ENCODE assay signal across 8 mouse cellular contexts in genomic region chr12:36156637-36157303, GRCm38 (mm10). TPM values are rescaled to one million over a fixed set of nuclear protein-coding genes. Genes with fewer than 3 reads are reported as not detected.
A peak's percentile ranks its signal among the peaks of the same experiment; 100 is the strongest.
DNase-seq lines count a peak whose midpoint lies in the region; ATAC-seq and TF ChIP-seq lines count a peak whose summit lies in the region.

Gene Ankmy2, plus strand, starts transcription at chr12:36157114.

- peak within 1 kb of the TSS; percentile 88 for H3K27ac ChIP-seq in embryonic facial prominence, embryonic 14.5 days (replicated peaks; ENCODE audit: low read depth, low read length)
- H3K27ac ChIP-seq in heart, adult 2 months = peak within 1 kb of the TSS; percentile 96
- peak within 1 kb of the TSS; percentile 93 for H3K27ac ChIP-seq in limb, embryonic 14.5 days (replicated peaks; ENCODE audit: low read depth, low read length)
- H3K27ac ChIP-seq in midbrain, postnatal 0 days (ENCODE audit: low read depth, low read length) = peak within 1 kb of the TSS; percentile 86

- WGBS in embryonic facial prominence, embryonic 14.5 days = 1% methylated on average over 31 of the region's 42 CpGs
- WGBS in heart, adult 2 months = under 1% methylated on average over 42 of the region's 42 CpGs
- under 1% methylated on average over 42 of the region's 42 CpGs for whole genome bisulfite sequencing in limb, embryonic 14.5 days
- under 1% methylated on average over 42 of the region's 42 CpGs for WGBS in midbrain, postnatal 0 days

- H3K36me3 ChIP-seq in embryonic facial prominence, embryonic 14.5 days (ENCODE audit: control insufficient read depth, insufficient read depth, low read length) = no peaks in the 10 kb centered on the region; the same call in 1 of the 2 replicates
- no peaks in the 10 kb centered on the region for H3K36me3 ChIP-seq in heart, adult 2 months (ENCODE audit: control insufficient read depth, insufficient read depth, low read length)
- no peaks in the 10 kb centered on the region for H3K36me3 ChIP-seq in limb, embryonic 14.5 days (ENCODE audit: control insufficient read depth, insufficient read depth, low read length)
- no peaks in the 10 kb centered on the region for H3K36me3 ChIP-seq in midbrain, postnatal 0 days (ENCODE audit: insufficient read depth, low read length)

- H3K4me2 ChIP-seq in embryonic facial prominence, embryonic 14.5 days (ENCODE audit: low read depth, low read length) = peak within 1 kb of the TSS; percentile 60
- H3K4me2 ChIP-seq in limb, embryonic 14.5 days (replicated peaks; ENCODE audit: low read depth, low read length, severe bottlenecking) = peak within 1 kb of the TSS; percentile 53
- H3K4me2 ChIP-seq in midbrain, postnatal 0 days (ENCODE audit: low read depth, low read length, poor library complexity, severe bottlenecking) = peak within 1 kb of the TSS; percentile 73

- H3K79me2 ChIP-seq in heart, adult 2 months (replicated peaks; ENCODE audit: control insufficient read depth, insufficient read depth, low read length) = peaks cover 4% of the 10 kb centered on the region

- intact Hi-C loops in heart, adult 2 months (cut with DNase I) = loop anchor here (2.0 to 5.0 kb wide), 4 partner anchors 20 to 226 kb away; partner anchors contain the start of genes D630036H23Rik, Ispd and Tspan13

- DNase-seq in 3T3-L1 (ENCODE audit: low read depth, low spot score) = peak; percentile 91
- peak; percentile 70 to 84 for DNase-seq in adrenal gland, postnatal 4 days (ENCODE audit: low spot score in 2 of 2)
- peak; percentile 99 for DNase-seq in embryonic facial prominence, embryonic 14.5 days (ENCODE audit: low spot score)
- DNase-seq in heart, adult 2 months = peak; percentile 91 to 92
- peak; percentile 88 to 90 for DNase-seq in kidney, adult 8-10 months
- peak; percentile 92 for DNase-seq in limb, embryonic 14.5 days (ENCODE audit: low spot score)
- peak; percentile 97 for DNase-seq in midbrain, postnatal 0 days (ENCODE audit: low spot score)
- peak; percentile 75 to 82 for DNase-seq in spleen, postnatal 14 days (ENCODE audit: low spot score in 2 of 2)

- peak; percentile 37 for TF ChIP-seq CTCF in heart, adult 2 months (IDR thresholded peaks at IDR 0.05)
- TF ChIP-seq CTCF in midbrain, postnatal 0 days (IDR thresholded peaks at IDR 0.05) = peak; percentile 14; the same call in 1 of the 2 replicates

- peak; percentile 97 for ATAC-seq in embryonic facial prominence, embryonic 14.5 days (ENCODE audit: low read depth)
- ATAC-seq in limb, embryonic 14.5 days (ENCODE audit: low FRiP score, low read depth) = peak; percentile 98
- ATAC-seq in midbrain, postnatal 0 days (ENCODE audit: low FRiP score) = peak; percentile 98

- no peaks in the 10 kb centered on the region for H3K9me3 ChIP-seq in embryonic facial prominence, embryonic 14.5 days (ENCODE audit: control insufficient read depth, low read length)
- no peaks in the 10 kb centered on the region for H3K9me3 ChIP-seq in limb, embryonic 14.5 days (ENCODE audit: control insufficient read depth, low read length)
- H3K9me3 ChIP-seq in midbrain, postnatal 0 days (ENCODE audit: low read length) = no peaks in the 10 kb centered on the region

- H3K4me3 ChIP-seq in embryonic facial prominence, embryonic 14.5 days (ENCODE audit: low read depth, low read length) = peak within 1 kb of the TSS; percentile 80
- H3K4me3 ChIP-seq in heart, adult 2 months = peak within 1 kb of the TSS; percentile 90
- H3K4me3 ChIP-seq in limb, embryonic 14.5 days (replicated peaks; ENCODE audit: low read length) = peak within 1 kb of the TSS; percentile 89
- H3K4me3 ChIP-seq in midbrain, postnatal 0 days (ENCODE audit: low read depth, low read length) = peak within 1 kb of the TSS; percentile 95

- peak within 1 kb of the TSS; percentile 76 for H3K9ac ChIP-seq in embryonic facial prominence, embryonic 14.5 days (ENCODE audit: low read depth, low read length)
- peak within 1 kb of the TSS; percentile 98 for H3K9ac ChIP-seq in heart, adult 2 months (ENCODE audit: low read depth, low read length)
- peak within 1 kb of the TSS; percentile 84 for H3K9ac ChIP-seq in limb, embryonic 14.5 days (ENCODE audit: low read depth, low read length, severe bottlenecking)
- peak within 1 kb of the TSS; percentile 91 for H3K9ac ChIP-seq in midbrain, postnatal 0 days (replicated peaks; ENCODE audit: low read length, poor library complexity, severe bottlenecking)

- TF ChIP-seq POLR2A in heart, adult 2 months (IDR thresholded peaks at IDR 0.05; ENCODE audit: insufficient read depth, low read depth, low read length) = peak; percentile 93
- TF ChIP-seq POLR2A in limb, embryonic 14.5 days (IDR thresholded peaks at IDR 0.05; ENCODE audit: borderline replicate concordance, extremely low read depth, insufficient read depth, insufficient read length) = peak; percentile 70; the same call in 1 of the 2 replicates

- peaks cover 14% of the 10 kb centered on the region for H3K4me1 ChIP-seq in embryonic facial prominence, embryonic 14.5 days (ENCODE audit: control insufficient read depth, insufficient read depth, low read length)
- H3K4me1 ChIP-seq in heart, adult 2 months (ENCODE audit: control insufficient read depth, insufficient read depth, low read length) = peaks cover 11% of the 10 kb centered on the region
- H3K4me1 ChIP-seq in limb, embryonic 14.5 days (ENCODE audit: control insufficient read depth, insufficient read depth, low read length) = peaks cover 18% of the 10 kb centered on the region
- H3K4me1 ChIP-seq in midbrain, postnatal 0 days (ENCODE audit: insufficient read depth, low read length) = peaks cover 12% of the 10 kb centered on the region

- H3K27me3 ChIP-seq in embryonic facial prominence, embryonic 14.5 days (replicated peaks; ENCODE audit: control insufficient read depth, insufficient read depth, low read length) = no peaks in the 10 kb centered on the region
- H3K27me3 ChIP-seq in heart, adult 2 months (ENCODE audit: control insufficient read depth, insufficient read depth, low read length) = no peaks in the 10 kb centered on the region
- no peaks in the 10 kb centered on the region for H3K27me3 ChIP-seq in limb, embryonic 14.5 days (ENCODE audit: control insufficient read depth, insufficient read depth, low read length)
- H3K27me3 ChIP-seq in midbrain, postnatal 0 days (ENCODE audit: insufficient read depth, low read length) = no peaks in the 10 kb centered on the region

- TF ChIP-seq EP300 in heart, adult 2 months (IDR thresholded peaks at IDR 0.05; ENCODE audit: insufficient read depth, low read depth, low read length) = no peak

RNA-seq across cellular contexts. Expression of gene Ankmy2, which starts in this region (rescaled TPM):
- total RNA-seq in adrenal gland, postnatal 4 days (2021) = 10 to 100 TPM; 44.6 to 45.5 TPM
- polyA plus RNA-seq in embryonic facial prominence, embryonic 14.5 days (2014; fragmentation: Nextera tagmentation; extraction: Ambion mirVana) = 33.3 and 37.8 TPM in 2 replicates
- 10 to 100 TPM; 13.3 to 15.5 TPM for total RNA-seq in heart, adult 2 months (2021)
- 7.0 and 12.4 TPM in 2 replicates for polyA plus RNA-seq in heart, adult 2 months (2012; rRNA removed)
- polyA plus RNA-seq in limb, embryonic 14.5 days (2012; rRNA removed) = 16.9 and 21.8 TPM in 2 replicates
- polyA plus RNA-seq in limb, embryonic 14.5 days (2014; fragmentation: Nextera tagmentation; extraction: Ambion mirVana) = 33.8 and 37.8 TPM in 2 replicates
- 64.6 and 81.2 TPM in 2 replicates for total RNA-seq in midbrain, postnatal 0 days (2014; rRNA removed)
- polyA plus RNA-seq in midbrain, postnatal 0 days (2015; fragmentation: Nextera tagmentation; extraction: Ambion mirVana) = 87.2 and 88.5 TPM in 2 replicates

Comparison
In these comparisons a context has a peak if more than half of its experiments do, and no peak if none do; other contexts are left out.
1. Peak in every context shown above with its lines: DNase-seq, ATAC-seq, H3K4me3 ChIP-seq and H3K27ac ChIP-seq.